Mouse (Mus musculus) MEL (cell line): Measurements from ENCODE around the gene Gadd45a. TPM values are rescaled to one million over a fixed set of nuclear protein-coding genes. Genes with fewer than 3 reads are reported as not detected.

ENCODE experiments used
- DNase-seq: peaks from one replicate; pipeline ENCODE4 v3.0.0; 2011; ENCODE audit warnings: low read depth, low spot score
- H3K27ac ChIP-seq: 2 replicates; pipeline ENCODE4 v1.5.1; 2012; ENCODE audit warnings: low read depth, mild to moderate bottlenecking, control low read depth, low read length, moderate library complexity; ENCODE audit not compliant: control insufficient read depth
- H3K27me3 ChIP-seq, 2 experiments: fragments of 150-350 bp in 1 of 2; sonication (generic) in 1 of 2; 2 replicates each; pipeline ENCODE4 v1.6.1; 2012; ENCODE audit warnings: low read length in 2 of 2, mild to moderate bottlenecking in 2 of 2, improper control_type of control experiment in 1 of 2, moderate library complexity in 1 of 2; ENCODE audit not compliant: insufficient read depth in 2 of 2, control insufficient read depth in 1 of 2
- H3K36me3 ChIP-seq, 2 experiments: 2 replicates each; pipeline ENCODE4 v1.6.1; 2012 to 2014; ENCODE audit warnings: low read length in 2 of 2, improper control_type of control experiment in 1 of 2, inconsistent platforms in 1 of 2, mild to moderate bottlenecking in 1 of 2; ENCODE audit not compliant: insufficient read depth in 2 of 2, control insufficient read depth in 1 of 2
- H3K4me1 ChIP-seq, 2 experiments: fragments of 150-350 bp in 1 of 2; sonication (generic) in 1 of 2; 2 replicates each; pipeline ENCODE4 v1.6.1; 2012; ENCODE audit warnings: low read length in 2 of 2, improper control_type of control experiment in 1 of 2, mild to moderate bottlenecking in 1 of 2; ENCODE audit not compliant: insufficient read depth in 2 of 2, control insufficient read depth in 1 of 2
- H3K4me3 ChIP-seq, 2 experiments: fragments of 150-350 bp in 1 of 2; sonication (generic) in 1 of 2; 2 replicates each; pipeline ENCODE4 v1.5.1; 2012; ENCODE audit warnings: low read depth in 2 of 2, low read length in 2 of 2, mild to moderate bottlenecking in 2 of 2, moderate library complexity in 2 of 2, control low read depth in 1 of 2, improper control_type of control experiment in 1 of 2; ENCODE audit not compliant: control insufficient read depth in 1 of 2, insufficient read depth in 1 of 2
- H3K79me2 ChIP-seq: 2 replicates; pipeline ENCODE4 v1.6.1; 2012; ENCODE audit warnings: mild to moderate bottlenecking, low read length, moderate library complexity; ENCODE audit not compliant: control insufficient read depth, poor library complexity, insufficient read depth
- H3K9ac ChIP-seq: 2 replicates; pipeline ENCODE4 v1.6.1; 2012; ENCODE audit warnings: low read depth, mild to moderate bottlenecking, control low read depth, low read length, moderate library complexity; ENCODE audit not compliant: control insufficient read depth, poor library complexity, severe bottlenecking
- H3K9me3 ChIP-seq: fragments of 150-350 bp; sonication (generic); replicated peaks from 2 replicates; pipeline ENCODE4 v1.6.1; 2012; ENCODE audit warnings: mild to moderate bottlenecking, low read length, improper control_type of control experiment, moderate library complexity; ENCODE audit not compliant: insufficient read depth
- BHLHE40 ChIP-seq: IDR thresholded peaks from 2 replicates; pipeline ENCODE4 v1.6.1; 2012; ENCODE audit warnings: low read depth, mild to moderate bottlenecking, inconsistent platforms, low read length, improper control_type of control experiment, borderline replicate concordance
- CHD2 ChIP-seq: IDR thresholded peaks from 2 replicates; pipeline ENCODE4 v1.6.1; 2011; ENCODE audit warnings: low read length, improper control_type of control experiment
- CTCF ChIP-seq, 3 experiments: IDR thresholded peaks in 2 of 3; conservative IDR thresholded peaks in 1 of 3; 2 replicates each; pipeline ENCODE4 v1.5.1; 2011 to 2012; ENCODE audit warnings: low read length in 3 of 3, low read depth in 2 of 3, mild to moderate bottlenecking in 2 of 3, improper control_type of control experiment in 1 of 3, inconsistent platforms in 1 of 3, mixed read lengths in 1 of 3, moderate library complexity in 1 of 3; ENCODE audit not compliant: control insufficient read depth in 1 of 3, insufficient read depth in 1 of 3, poor library complexity in 1 of 3, severe bottlenecking in 1 of 3
- EP300 ChIP-seq, 2 experiments: IDR thresholded peaks; 2 replicates each; pipeline ENCODE4 v1.6.1; 2011; ENCODE audit warnings: improper control_type of control experiment in 2 of 2, low read length in 2 of 2, low read depth in 1 of 2, mild to moderate bottlenecking in 1 of 2
- ETS1 ChIP-seq: IDR thresholded peaks from 2 replicates; pipeline ENCODE4 v1.6.1; 2012; ENCODE audit warnings: low read depth, mild to moderate bottlenecking, inconsistent platforms, low read length, improper control_type of control experiment, moderate library complexity
- GATA1 ChIP-seq: IDR thresholded peaks from 2 replicates; pipeline ENCODE4 v1.6.1; 2011; ENCODE audit warnings: low read depth, low read length, improper control_type of control experiment
- JUND ChIP-seq: IDR thresholded peaks from 2 replicates; pipeline ENCODE4 v1.6.1; 2011; ENCODE audit warnings: low read depth, mild to moderate bottlenecking, improper control_type of control experiment, low read length
- KAT2A ChIP-seq: conservative IDR thresholded peaks from 2 replicates; pipeline ENCODE4 v1.6.1; 2012; ENCODE audit warnings: low read depth, low read length, improper control_type of control experiment, inconsistent platforms
- MAFK ChIP-seq: IDR thresholded peaks from 2 replicates; pipeline ENCODE4 v1.6.1; 2011; ENCODE audit warnings: low read depth, mild to moderate bottlenecking, low read length, improper control_type of control experiment, borderline replicate concordance
- MAX ChIP-seq: IDR thresholded peaks from 2 replicates; pipeline ENCODE4 v1.6.1; 2011; ENCODE audit warnings: low read length, improper control_type of control experiment
- MAZ ChIP-seq: IDR thresholded peaks from 2 replicates; pipeline ENCODE4 v1.6.1; 2012; ENCODE audit warnings: low read depth, mild to moderate bottlenecking, inconsistent platforms, low read length, improper control_type of control experiment
- MXI1 ChIP-seq: IDR thresholded peaks from 2 replicates; pipeline ENCODE4 v1.6.1; 2011; ENCODE audit warnings: mild to moderate bottlenecking, low read depth, low read length, improper control_type of control experiment
- MYB ChIP-seq: IDR thresholded peaks from 2 replicates; pipeline ENCODE4 v1.6.1; 2011; ENCODE audit warnings: mild to moderate bottlenecking, low read depth, low read length, improper control_type of control experiment
- MYC ChIP-seq: IDR thresholded peaks from 2 replicates; pipeline ENCODE4 v1.6.1; 2011; ENCODE audit warnings: low read depth, mild to moderate bottlenecking, low read length, improper control_type of control experiment, moderate library complexity
- POLR2AphosphoS5 ChIP-seq: IDR thresholded peaks from 2 replicates; pipeline ENCODE4 v1.6.1; 2012; ENCODE audit warnings: low read depth, borderline replicate concordance, mild to moderate bottlenecking, inconsistent platforms, low read length, moderate library complexity, mixed read lengths
- RAD21 ChIP-seq: IDR thresholded peaks from 2 replicates; pipeline ENCODE4 v1.6.1; 2011; ENCODE audit warnings: mild to moderate bottlenecking, low read depth, low read length, improper control_type of control experiment
- RCOR1 ChIP-seq: IDR thresholded peaks from 2 replicates; pipeline ENCODE4 v1.6.1; 2012; ENCODE audit warnings: low read depth, mild to moderate bottlenecking, inconsistent platforms, low read length, improper control_type of control experiment
- SIN3A ChIP-seq: IDR thresholded peaks from 2 replicates; pipeline ENCODE4 v1.6.1; 2012; ENCODE audit warnings: low read length, improper control_type of control experiment, inconsistent platforms
- ZNF384 ChIP-seq: IDR thresholded peaks from 2 replicates; pipeline ENCODE4 v1.6.1; 2012; ENCODE audit warnings: low read depth, mild to moderate bottlenecking, inconsistent platforms, low read length, improper control_type of control experiment
- polyA plus RNA-seq, 2 experiments: library from polyadenylated mRNA; stranded (reverse) in 1 of 2; unstranded in 1 of 2; fragments of >175 nt in 1 of 2; fragments of >200 nt in 1 of 2; gene quantifications; 2 replicates each; pipeline versions ENCODE4 v1.2.1 to v1.2.4; 2012; ENCODE audit warnings: low replicate concordance in 2 of 2, low read depth in 1 of 2; ENCODE audit not compliant: insufficient read length in 2 of 2, insufficient read depth in 1 of 2, missing spikeins in 1 of 2
- total RNA-seq: library from RNA; depleted of rRNA; stranded (reverse); fragments of 300-350 nt; gene quantifications from 2 replicates; pipeline ENCODE4 v1.2.3, GENCODE M21; 2012

Gene Gadd45a
- total and polyA plus RNA-seq, 3 experiments: 18.1 to 37.4 TPM; not detected in 1

GRCm38 (mm10) chr6:67073929-67074328, 36.7 kb upstream of the Gadd45a start:
- no peak overlapping the region for H3K27ac ChIP-seq
- TF ChIP-seq MYB (no peak), ETS1 (no peak), GATA1 (no peak), RAD21 (no peak), ZNF384 (no peak)
- no peak for DNase-seq

GRCm38 (mm10) chr6:67073446-67073845, 36.2 kb upstream of the Gadd45a start:
- Histone ChIP-seq H3K27ac (no peak overlapping the region), H3K9ac (no peak overlapping the region), H3K27me3 (no peaks in the 10 kb centered on the region), H3K36me3 (peaks cover 0 to 4% of the 10 kb centered on the region in 2 experiments; a peak in 2 of 4 replicates), H3K79me2 (no peaks in the 10 kb centered on the region), H3K9me3 (no peaks in the 10 kb centered on the region), H3K4me3 (no peak overlapping the region), H3K4me1 (peaks cover 0 to 2% of the 10 kb centered on the region in 2 experiments; a peak in 1 of 4 replicates)
- TF ChIP-seq EP300 (IDR thresholded peaks at IDR 0.05; ENCODE audit: low read depth in 1 of 2, low read length in 2 of 2) (no peak), POLR2AphosphoS5 (no peak)
- no peak for DNase-seq

More at GRCm38 (mm10) chr6:67073929-67074328, 36.7 kb upstream of the Gadd45a start:
- Histone ChIP-seq H3K9me3 (no peaks in the 10 kb centered on the region), H3K4me1 (peaks cover 0 to 2% of the 10 kb centered on the region in 2 experiments; a peak in 1 of 4 replicates), H3K27me3 (no peaks in the 10 kb centered on the region), H3K36me3 (peaks cover 0 to 4% of the 10 kb centered on the region in 2 experiments; a peak in 2 of 4 replicates), H3K4me3 (no peak overlapping the region), H3K9ac (no peak overlapping the region), H3K79me2 (no peaks in the 10 kb centered on the region)

GRCm38 (mm10) chr6:67071615-67072014, 34.4 kb upstream of the Gadd45a start:
- Histone ChIP-seq H3K27ac (no peak overlapping the region), H3K36me3 (peaks cover 0 to 4% of the 10 kb centered on the region in 2 experiments; a peak in 2 of 4 replicates), H3K9me3 (no peaks in the 10 kb centered on the region), H3K9ac (no peak overlapping the region), H3K4me3 (no peak overlapping the region), H3K4me1 (no peaks in the 10 kb centered on the region), H3K27me3 (no peaks in the 10 kb centered on the region), H3K79me2 (no peaks in the 10 kb centered on the region)
- TF ChIP-seq ETS1 (no peak), BHLHE40 (no peak), CHD2 (no peak), MXI1 (no peak), MAX (no peak), KAT2A (no peak), MYC (no peak), CTCF (IDR thresholded peaks at IDR 0.05 in 2 of 3, conservative IDR thresholded peaks at IDR 0.05 in 1 of 3; ENCODE audit: control insufficient read depth in 1 of 3, insufficient read depth in 1 of 3, low read depth in 2 of 3, low read length in 3 of 3, poor library complexity in 1 of 3, severe bottlenecking in 1 of 3) (no peak), MAZ (no peak), SIN3A (no peak), POLR2AphosphoS5 (no peak), JUND (no peak), RCOR1 (no peak), MAFK (no peak)
- DNase-seq: no peak
